Mouse (Mus musculus) cerebellum, postnatal 25 days (tissue): ENCODE measurements around the gene Vmn2r8.
"Not testable (repeated sequence)": the region's sequence is repeated elsewhere in the genome, so short reads cannot be mapped to it uniquely, and the experiment has no call there.

ENCODE experiments used
- DNase-seq, 2 experiments: peaks; one replicate each; pipeline ENCODE4 v3.0.0; 2021; ENCODE audit warnings: mixed read lengths in 2 of 2

The Vmn2r8 gene

DNA sequence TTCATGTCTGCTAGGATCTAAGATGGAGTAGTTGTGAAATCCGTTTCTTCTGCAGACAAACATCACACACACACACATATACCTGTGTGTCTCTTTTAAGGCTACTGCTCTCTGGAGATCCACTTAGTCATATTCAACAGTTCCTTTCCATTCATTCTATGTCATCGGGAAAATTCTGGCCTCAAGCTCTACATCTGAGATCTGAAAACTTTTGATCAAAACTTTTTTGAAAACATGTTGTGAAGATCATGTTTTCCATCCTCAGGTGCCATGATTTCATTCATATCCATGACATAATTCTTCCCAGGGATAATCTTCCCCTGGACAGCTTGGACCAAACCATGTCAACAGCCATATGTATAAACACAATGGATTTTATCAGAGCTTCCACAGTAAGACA lies at the start of gene Vmn2r8:
Gene Vmn2r8 (minus strand): TSS at position 101 of the 400 bp plus-strand sequence.
- DNase-seq: not testable (repeated sequence)

DNA sequence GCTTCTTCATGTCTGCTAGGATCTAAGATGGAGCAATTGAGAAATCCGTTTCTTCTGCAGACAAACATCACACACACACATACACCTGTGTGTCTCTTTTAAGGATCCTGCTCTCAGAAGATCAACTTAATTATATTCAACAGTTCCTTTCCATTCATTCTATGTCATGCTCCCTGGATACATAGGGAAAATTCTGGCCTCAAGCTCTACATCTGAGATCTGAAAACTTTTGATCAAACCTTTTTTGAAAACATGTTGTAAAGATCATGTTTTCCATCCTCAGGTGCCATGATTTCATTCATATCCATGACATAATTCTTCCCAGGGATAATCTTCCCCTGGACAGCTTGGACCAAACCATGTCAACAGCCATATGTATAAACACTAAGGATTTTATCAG lies 43.9 kb upstream of the Vmn2r8 start, which contains the start of gene Vmn2r9:
Gene Vmn2r9 (minus strand): TSS at position 101 of the 400 bp plus-strand sequence.
- DNase-seq: not testable (repeated sequence)

DNA sequence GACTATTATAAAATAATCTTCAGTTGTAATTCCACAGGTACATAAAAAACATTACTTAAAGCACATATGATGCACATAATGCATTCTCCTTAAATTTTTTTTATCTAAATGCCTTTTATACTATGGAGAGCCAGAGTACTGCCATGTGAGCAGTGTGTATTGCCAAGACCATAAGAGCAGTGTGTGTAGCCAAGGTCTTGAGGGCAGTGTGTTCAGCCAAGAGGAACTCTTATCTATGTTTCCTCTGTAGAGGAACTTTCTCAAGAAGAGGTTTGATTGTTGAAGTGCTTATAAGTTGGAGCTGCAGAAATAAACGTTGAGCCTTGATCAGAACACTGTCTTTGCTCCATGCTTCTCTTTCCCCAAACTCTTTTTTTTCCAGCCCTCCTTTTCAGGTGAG lies 40.8 kb upstream of the Vmn2r8 start:
- DNase-seq: no peak

DNA sequence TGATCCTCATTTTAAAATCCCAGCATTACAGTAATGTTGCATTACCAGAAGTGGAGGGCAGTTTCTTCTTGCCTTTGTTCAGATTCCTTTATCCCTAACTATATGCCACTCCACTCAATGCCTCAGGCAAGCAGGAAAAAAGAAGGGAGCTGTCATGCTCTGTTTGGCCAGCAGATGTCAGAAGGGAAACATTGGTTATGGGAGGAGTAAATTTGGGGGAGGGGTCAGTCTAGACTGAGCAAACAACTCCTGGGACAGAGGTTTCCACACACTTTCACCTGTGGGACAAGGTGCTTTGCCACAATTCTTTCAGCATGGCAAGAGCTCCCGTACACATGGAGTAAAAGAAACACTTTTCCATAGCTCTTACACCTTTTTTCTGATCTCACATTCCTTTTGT lies 27.5 kb upstream of the Vmn2r8 start:
- no peak for DNase-seq

DNA sequence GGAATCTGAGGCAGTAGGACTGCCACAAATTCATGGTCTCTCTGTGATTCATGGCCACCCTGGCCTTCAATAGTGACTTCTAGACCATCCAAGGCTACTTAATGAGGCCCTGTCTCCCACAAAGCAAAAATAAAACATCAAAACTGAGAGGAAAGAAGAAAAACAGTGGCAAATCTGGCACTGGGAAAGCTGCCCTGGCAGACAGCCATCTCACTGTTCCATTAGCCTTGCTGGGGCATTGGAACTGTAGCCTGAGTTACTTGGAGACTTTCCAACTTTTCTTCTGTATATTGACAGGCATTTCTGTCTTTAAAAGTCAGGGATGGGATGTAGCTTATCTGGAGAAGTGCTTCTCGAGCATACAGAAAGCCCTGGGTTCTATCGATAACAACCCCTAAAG lies 14.6 kb upstream of the Vmn2r8 start:
- DNase-seq: peak; percentile 3 to 7

DNA sequence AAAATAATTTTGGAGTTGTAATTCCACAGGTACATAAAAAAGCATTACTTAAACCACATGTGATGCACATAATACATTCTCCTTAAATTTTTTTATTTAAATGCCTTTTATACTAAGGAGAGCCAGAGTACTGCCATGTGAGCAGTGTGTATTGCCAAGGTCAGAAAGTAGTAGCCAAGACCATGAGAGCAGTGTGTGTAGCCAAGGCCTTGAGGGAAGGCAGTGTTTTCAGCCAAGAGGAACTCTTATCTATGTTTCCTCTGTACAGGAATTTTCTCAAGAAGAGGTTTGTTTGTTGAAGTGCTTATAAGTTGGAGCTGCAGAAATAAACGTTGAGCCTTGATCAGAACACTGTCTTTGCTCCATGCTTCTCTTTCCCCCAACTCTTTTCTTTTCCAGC lies 5.0 kb downstream of the Vmn2r8 start:
- no peak for DNase-seq

DNA sequence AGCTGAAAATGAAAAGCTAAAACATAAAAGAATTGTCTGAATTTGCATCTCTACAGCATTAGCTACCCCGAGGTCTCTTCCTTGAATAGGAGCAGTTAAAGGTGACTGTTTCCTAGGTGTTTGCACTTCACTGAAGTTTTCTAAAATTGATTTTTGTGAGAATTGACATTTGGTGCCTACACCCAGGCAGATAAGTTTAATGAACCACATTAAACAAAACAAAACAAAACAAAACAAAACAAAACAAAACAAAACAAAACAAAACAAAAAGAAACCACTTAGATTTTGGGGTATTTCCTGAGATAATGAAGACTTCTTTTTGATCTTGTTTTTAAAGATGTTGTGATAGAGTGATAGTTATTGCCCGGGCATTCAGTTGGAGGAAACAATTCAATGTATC lies 13.4 kb downstream of the Vmn2r8 start, which contains the start of gene Tmed11:
Gene Tmed11 (minus strand): TSS at position 101 of the 400 bp plus-strand sequence.
- not testable (repeated sequence) for DNase-seq

DNA sequence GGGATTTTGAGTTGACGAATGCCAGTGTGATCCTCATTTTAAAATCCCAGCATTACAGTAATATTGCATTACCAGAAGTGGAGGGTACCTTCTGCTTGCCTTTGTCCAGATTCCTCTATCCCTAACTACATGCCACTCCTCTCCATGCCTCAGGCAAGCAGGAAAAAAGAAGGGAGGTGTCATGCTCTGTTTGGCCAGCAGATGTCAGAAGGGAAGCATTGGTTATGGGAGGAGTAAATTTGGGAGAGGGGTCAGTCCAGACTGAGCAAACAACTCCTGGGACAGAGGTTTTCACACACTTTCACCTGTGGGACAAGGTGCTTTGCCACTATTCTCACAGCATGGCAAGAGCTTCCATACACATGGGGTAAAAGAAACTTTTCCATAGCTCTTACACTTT lies 18.3 kb downstream of the Vmn2r8 start:
- peak in 1 of 2 experiments; percentile 10 for DNase-seq

DNA sequence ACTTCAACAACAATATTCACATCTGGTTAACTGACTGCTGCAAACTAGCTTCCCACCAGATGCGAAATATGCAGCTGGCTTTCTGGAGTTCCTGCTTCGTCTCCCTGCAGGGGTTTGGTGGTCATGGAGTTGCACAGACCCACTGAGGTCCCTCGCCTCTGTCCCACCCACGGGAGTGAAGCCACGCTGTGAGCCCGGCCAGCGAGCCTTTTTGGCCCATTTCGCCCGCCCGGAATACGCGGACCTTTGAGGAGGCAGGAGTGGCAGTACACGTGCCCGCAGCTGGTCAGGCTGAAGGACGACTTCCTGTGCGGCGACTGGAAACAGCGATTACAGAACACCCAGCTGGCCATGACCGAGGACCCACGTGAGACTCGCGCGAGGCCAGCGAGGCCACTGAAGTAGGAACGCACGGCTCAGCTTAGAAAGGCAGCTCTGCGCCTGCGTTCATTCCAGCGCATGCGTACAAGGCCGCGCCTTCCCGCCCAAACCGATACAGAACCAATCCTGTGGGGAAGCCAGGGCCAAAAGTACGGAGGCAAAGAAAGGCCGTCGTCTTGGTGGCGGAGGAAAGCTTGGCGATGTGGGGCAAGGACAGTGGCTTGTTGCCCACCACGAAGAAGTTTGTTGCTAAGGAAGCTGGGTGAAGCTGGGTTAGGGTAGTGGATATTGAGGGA lies 33.9 kb downstream of the Vmn2r8 start, which contains the start of gene Rnf212:
Gene Rnf212 (minus strand): TSS at position 353 of the 677 bp plus-strand sequence.
- DNase-seq: no peak

DNA sequence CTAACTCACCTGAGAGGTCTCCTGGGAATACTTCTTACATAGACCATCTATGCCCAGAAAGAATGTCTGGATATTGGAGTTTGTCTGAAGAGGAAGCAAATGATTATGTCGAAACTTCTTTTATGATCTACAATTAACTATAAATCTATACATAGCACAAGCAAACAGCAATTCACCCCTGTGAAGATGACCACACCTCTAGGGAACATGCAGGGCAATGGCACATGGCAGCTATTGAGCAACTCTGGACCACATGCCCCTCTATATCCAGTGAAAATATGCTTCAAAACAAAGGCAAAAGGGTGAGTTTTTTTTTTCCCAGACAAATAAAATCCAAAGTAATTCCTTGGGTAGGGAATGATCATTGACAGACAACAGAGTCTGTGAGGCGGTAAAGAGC lies 48.6 kb downstream of the Vmn2r8 start:
- DNase-seq: no peak

DNA sequence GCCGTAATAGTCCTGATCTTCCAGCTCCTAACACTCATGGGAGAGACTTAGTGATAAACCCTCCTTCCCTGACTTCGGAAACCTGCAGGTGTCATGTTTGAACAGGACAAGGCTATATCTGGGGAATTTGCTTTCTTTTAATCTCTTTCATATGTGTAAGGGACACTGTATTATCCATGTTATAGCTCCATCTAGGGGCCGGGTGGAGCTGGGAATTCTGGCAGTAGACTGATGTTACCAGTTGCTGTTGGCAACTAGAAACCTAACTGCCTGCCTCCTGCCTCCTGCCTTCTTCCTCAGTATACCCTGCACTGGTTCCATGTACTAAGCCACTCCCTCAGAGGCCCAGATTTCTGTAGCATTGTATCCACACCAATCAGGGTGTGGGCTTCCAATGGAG lies 50.3 kb downstream of the Vmn2r8 start:
- peak in 1 of 2 experiments; percentile 23 for DNase-seq

DNA sequence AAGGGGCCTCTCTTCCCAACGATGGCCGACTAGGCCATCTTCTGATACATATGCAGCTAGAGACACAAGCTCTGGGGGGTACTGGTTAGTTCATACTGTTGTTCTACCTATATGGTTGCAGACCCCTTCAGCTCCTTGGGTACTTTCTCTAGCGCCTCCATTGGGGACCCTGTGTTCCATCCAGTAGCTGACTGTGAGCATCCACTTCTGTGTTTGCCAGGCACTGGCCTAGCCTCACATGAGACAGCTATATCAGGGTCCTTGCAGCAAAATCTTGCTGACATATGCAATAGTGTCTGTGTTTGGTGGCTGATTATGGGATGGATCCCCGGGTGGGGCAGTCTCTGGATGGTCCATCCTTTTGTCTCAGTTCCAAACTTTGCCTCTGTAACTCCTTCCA lies 57.4 kb downstream of the Vmn2r8 start:
- not testable (repeated sequence) for DNase-seq

DNA sequence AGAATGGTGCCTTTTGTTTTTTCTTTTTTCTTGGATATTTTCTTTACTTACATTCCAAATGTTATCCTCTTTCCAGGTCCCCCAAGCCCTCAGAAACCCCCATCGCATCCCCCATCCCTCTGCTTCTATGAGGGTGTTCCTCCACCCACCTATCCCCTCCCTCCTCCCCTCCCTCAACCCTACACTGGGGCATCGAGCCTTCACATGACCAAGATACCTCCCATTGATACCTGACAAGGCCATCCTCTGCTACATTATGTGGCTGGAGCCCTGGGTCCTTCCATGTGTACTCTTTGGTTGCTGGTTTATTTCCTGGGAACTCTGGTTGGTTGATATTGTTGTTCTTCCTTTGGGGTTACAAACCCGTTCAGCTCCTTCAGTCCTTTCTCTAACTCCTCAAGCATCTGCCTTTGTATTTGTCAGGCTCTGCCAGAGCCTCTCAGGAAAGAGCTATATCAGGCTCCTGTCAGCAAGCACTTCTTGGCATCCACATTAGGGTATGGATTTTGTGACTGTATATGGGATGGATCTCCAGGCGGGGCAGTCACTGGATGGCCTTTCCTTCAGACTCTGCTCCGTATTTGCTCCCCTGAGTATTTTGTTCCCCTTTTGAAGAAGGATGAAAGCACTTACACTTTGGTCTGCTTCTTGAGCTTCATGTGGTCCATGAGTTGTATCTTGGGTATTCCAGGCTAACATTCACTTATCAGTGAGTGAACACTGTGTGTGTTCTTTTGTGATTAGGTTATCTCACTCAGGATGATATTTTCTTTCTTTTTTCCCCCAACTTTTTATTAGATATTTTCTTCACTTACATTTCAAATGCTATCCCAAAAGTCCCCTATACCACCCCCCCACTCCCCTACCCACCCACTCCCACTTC lies 58.1 kb downstream of the Vmn2r8 start:
- no peak for DNase-seq

DNA sequence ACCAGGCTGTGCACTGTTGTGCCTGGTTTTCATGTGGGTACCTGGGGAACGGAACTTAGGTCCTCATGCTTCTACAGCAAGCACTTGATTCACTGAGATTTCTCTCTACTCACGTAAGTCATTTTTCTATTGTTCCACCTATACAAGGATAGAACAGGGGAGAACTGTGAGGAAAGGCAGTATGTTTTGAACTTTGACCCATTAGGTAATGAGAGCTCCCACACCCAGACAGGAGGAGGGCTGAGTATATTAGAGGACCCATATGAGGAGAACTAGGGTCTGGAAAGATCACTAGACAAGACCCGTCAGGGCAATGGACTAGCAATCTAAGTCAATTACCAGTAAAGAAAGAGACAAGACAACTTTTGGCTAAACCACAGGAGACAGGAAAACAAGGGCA lies 64.0 kb downstream of the Vmn2r8 start:
- DNase-seq: no peak

DNA sequence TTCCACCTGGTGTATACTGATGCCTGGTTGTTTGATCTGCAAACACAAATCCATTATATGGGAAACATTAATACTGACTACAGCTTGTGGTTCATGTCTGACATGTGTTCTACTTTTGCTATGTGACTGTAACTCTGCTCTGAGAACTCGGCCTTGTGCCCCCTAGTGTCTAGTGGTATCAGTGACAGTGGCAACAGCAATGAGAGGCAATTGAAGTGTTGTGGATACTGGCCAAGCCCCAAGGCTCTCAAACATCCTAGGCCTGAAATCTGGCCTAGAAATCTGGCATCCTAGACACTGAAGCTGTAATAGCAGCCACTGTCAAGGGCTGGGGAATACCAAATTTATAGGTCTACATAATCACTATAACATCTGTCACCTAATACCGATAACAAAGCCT lies 64.8 kb downstream of the Vmn2r8 start:
- DNase-seq: no peak

DNA sequence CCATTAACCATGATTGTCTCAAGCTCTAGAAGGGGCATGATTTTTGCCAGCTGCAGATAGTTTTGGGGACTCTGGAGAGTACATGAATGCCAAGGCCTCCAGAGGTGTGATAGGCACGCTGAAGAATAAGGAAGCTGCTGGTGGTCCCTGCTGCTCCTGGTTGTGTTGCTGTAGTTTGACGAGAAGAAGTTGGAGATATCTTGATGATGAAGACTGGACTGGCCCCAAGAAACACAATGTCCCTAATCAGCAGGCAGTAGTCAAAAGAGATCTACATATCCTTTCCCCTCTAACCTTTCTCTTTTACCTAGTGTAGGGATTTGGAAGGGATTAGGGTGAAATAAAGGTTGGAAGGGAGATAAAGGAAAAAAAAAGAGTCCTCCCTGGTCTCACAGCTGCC lies 66.1 kb downstream of the Vmn2r8 start:
- DNase-seq: no peak

DNA sequence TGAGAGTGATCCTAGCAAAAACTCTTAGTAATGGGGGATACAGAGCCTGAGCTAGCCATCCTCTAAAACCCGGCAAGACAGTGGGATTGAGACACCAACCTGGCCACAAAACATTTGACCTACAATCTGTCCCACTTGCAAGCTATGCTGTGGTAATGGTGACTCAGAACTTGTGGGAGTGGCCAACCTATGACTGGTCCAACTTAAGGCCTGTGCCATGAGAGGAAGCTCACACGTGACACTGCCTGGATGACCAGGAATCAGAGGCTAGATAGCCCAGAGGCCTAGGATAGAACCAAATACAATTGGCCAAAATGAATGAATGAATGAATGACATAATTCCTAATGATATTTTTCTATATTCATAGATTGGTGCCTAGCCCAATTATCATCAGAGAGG lies 66.8 kb downstream of the Vmn2r8 start:
- no peak for DNase-seq
